8 mouse cellular contexts compared by ENCODE assay signal in the genomic region with DNA sequence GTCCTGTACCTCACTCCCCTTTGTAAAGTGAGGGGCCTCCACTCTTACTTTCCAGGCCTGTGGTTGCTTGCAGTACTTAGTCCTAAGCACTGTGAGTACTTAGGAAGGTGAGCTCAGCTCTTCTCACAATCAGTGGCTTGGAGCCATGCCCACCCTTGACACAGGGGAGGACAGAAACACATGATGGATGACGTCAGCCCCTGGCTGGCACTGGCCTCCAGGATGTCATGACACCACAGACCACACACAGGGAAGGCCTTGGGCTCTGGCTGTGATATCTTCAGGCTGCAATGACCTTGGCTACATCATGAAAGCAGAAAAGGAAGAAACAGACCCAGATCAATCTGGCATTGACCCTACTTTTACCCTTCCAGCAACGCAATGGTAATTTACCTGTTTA.
DNase-seq lines count a peak whose midpoint lies in the region; ATAC-seq and TF ChIP-seq lines count a peak whose summit lies in the region.

No protein-coding gene starts in this region.

- no peaks in the 10 kb centered on the region for H3K9me3 ChIP-seq in kidney, embryonic 14.5 days (ENCODE audit: control insufficient read depth, low read length)
- no peaks in the 10 kb centered on the region for H3K9me3 ChIP-seq in forebrain, embryonic 15.5 days
- no peaks in the 10 kb centered on the region for H3K9me3 ChIP-seq in midbrain, embryonic 14.5 days (ENCODE audit: control insufficient read depth, low read length)

- no peak overlapping the region for H3K4me3 ChIP-seq in kidney, adult 2 months (ENCODE audit: insufficient read depth, low read depth, low read length)
- H3K4me3 ChIP-seq in kidney, embryonic 14.5 days (ENCODE audit: low read length) = no peak overlapping the region
- no peak overlapping the region for H3K4me3 ChIP-seq in macrophage (ENCODE audit: inconsistent target)
- H3K4me3 ChIP-seq in forebrain, embryonic 15.5 days = no peak overlapping the region
- H3K4me3 ChIP-seq in midbrain, embryonic 14.5 days (replicated peaks; ENCODE audit: low read depth, low read length) = no peak overlapping the region

- TF ChIP-seq POLR2A in kidney, adult 2 months (IDR thresholded peaks at IDR 0.05; ENCODE audit: low read depth, low read length) = no peak

- H3K79me2 ChIP-seq in macrophage (ENCODE audit: inconsistent target) = no peaks in the 10 kb centered on the region

- H3K4me2 ChIP-seq in kidney, embryonic 14.5 days (replicated peaks; ENCODE audit: low read depth, low read length) = no peak overlapping the region
- H3K4me2 ChIP-seq in forebrain, embryonic 15.5 days (replicated peaks) = no peak overlapping the region
- no peak overlapping the region for H3K4me2 ChIP-seq in midbrain, embryonic 14.5 days (ENCODE audit: low read length)

- no peaks in the 10 kb centered on the region for H3K27me3 ChIP-seq in kidney, adult 2 months (replicated peaks; ENCODE audit: control insufficient read depth, insufficient read depth, low read length)
- H3K27me3 ChIP-seq in kidney, embryonic 14.5 days (ENCODE audit: control insufficient read depth, insufficient read depth, low read length) = no peaks in the 10 kb centered on the region
- H3K27me3 ChIP-seq in forebrain, embryonic 15.5 days = no peaks in the 10 kb centered on the region
- H3K27me3 ChIP-seq in midbrain, embryonic 14.5 days (ENCODE audit: control insufficient read depth, insufficient read depth, low read length) = no peaks in the 10 kb centered on the region

- peak; percentile 43 for DNase-seq in kidney, adult 2 months
- peak; percentile 67 to 82 for DNase-seq in adrenal gland, adult 18-20 months (ENCODE audit: low spot score in 2 of 2)
- DNase-seq in embryo, embryonic 9.5 days (ENCODE audit: extremely low spot score) = peak; percentile 13
- no peak for DNase-seq in gastrocnemius, postnatal 36 days
- no peak for DNase-seq in midbrain, embryonic 14.5 days

- WGBS in kidney, adult 2 months = 44% methylated on average over 2 of the region's 2 CpGs
- 34% methylated on average over 2 of the region's 2 CpGs for WGBS in kidney, embryonic 14.5 days
- WGBS in macrophage (ENCODE audit: missing documents) = 20% methylated on average over 2 of the region's 2 CpGs
- WGBS in forebrain, embryonic 15.5 days = 51% methylated on average over 2 of the region's 2 CpGs
- 54% methylated on average over 2 of the region's 2 CpGs for WGBS in midbrain, embryonic 14.5 days

- H3K36me3 ChIP-seq in kidney, adult 2 months (ENCODE audit: control insufficient read depth, insufficient read depth, low read length) = no peaks in the 10 kb centered on the region
- H3K36me3 ChIP-seq in kidney, embryonic 14.5 days (ENCODE audit: control insufficient read depth, insufficient read depth, low read length) = no peaks in the 10 kb centered on the region
- H3K36me3 ChIP-seq in macrophage (ENCODE audit: inconsistent target) = no peaks in the 10 kb centered on the region
- no peaks in the 10 kb centered on the region for H3K36me3 ChIP-seq in forebrain, embryonic 15.5 days
- no peaks in the 10 kb centered on the region for H3K36me3 ChIP-seq in midbrain, embryonic 14.5 days (ENCODE audit: control insufficient read depth, insufficient read depth, low read length)

- H3K27ac ChIP-seq in kidney, adult 2 months (ENCODE audit: insufficient read depth, low read depth, low read length) = no peak overlapping the region
- no peak overlapping the region for H3K27ac ChIP-seq in kidney, embryonic 14.5 days (ENCODE audit: low read depth, low read length)
- H3K27ac ChIP-seq in macrophage = peak overlapping the region; percentile 62
- H3K27ac ChIP-seq in forebrain, embryonic 15.5 days (replicated peaks) = no peak overlapping the region
- no peak overlapping the region for H3K27ac ChIP-seq in midbrain, embryonic 14.5 days (replicated peaks; ENCODE audit: low read depth, low read length)

- no peaks in the 10 kb centered on the region for H3K4me1 ChIP-seq in kidney, adult 2 months (ENCODE audit: control insufficient read depth, insufficient read depth, low read length)
- H3K4me1 ChIP-seq in kidney, embryonic 14.5 days (ENCODE audit: control insufficient read depth, insufficient read depth, low read length) = peaks cover 22% of the 10 kb centered on the region
- peaks cover 17% of the 10 kb centered on the region for H3K4me1 ChIP-seq in forebrain, embryonic 15.5 days
- H3K4me1 ChIP-seq in midbrain, embryonic 14.5 days (ENCODE audit: control insufficient read depth, insufficient read depth, low read length) = no peaks in the 10 kb centered on the region

- H3K9ac ChIP-seq in kidney, embryonic 14.5 days (ENCODE audit: low read depth, low read length) = no peak overlapping the region
- no peak overlapping the region for H3K9ac ChIP-seq in forebrain, embryonic 15.5 days (replicated peaks)
- H3K9ac ChIP-seq in midbrain, embryonic 14.5 days (replicated peaks; ENCODE audit: low read length) = no peak overlapping the region

- intact Hi-C loops in gastrocnemius, postnatal 36 days (cut with DNase I) = no loop called here

- no peak for TF ChIP-seq CTCF in kidney, adult 2 months (conservative IDR thresholded peaks at IDR 0.05; ENCODE audit: insufficient read depth, insufficient read length, low read depth, low read length)

- ATAC-seq in kidney, embryonic 14.5 days (ENCODE audit: low FRiP score, low TSS enrichment) = no peak
- ATAC-seq in forebrain, embryonic 15.5 days (replicated peaks) = no peak
- ATAC-seq in midbrain, embryonic 14.5 days (ENCODE audit: low FRiP score, low TSS enrichment) = no peak

Comparison
In these comparisons a context has a peak if more than half of its experiments do, and no peak if none do; other contexts are left out.
1. DNase-seq: peak in kidney, adult 2 months (single experiment), adrenal gland, adult 18-20 months (2 of 2) and embryo, embryonic 9.5 days (single experiment); none in gastrocnemius, postnatal 36 days (0 of 2) and midbrain, embryonic 14.5 days (single experiment).